In genomic region chr5:149964748-149965147, GRCm38 (mm10) we compare ENCODE assay signal across 8 mouse cellular contexts. TPM values are rescaled to one million over a fixed set of nuclear protein-coding genes. Genes with fewer than 3 reads are reported as not detected.
DNase-seq lines count a peak whose midpoint lies in the region; ATAC-seq and TF ChIP-seq lines count a peak whose summit lies in the region.
"Had no signal": no experiment of that assay in that cellular context is flagged by ENCODE, and none has a peak within 500 bp of the region (broad histone marks: within the 10 kb centered on the region; RNA-seq: fewer than 3 reads in every experiment).

No protein-coding gene starts in this region.

- no peaks in the 10 kb centered on the region for H3K9me3 ChIP-seq in forebrain, postnatal 0 days (ENCODE audit: low read length)
- no peaks in the 10 kb centered on the region for H3K9me3 ChIP-seq in limb, embryonic 11.5 days (ENCODE audit: control insufficient read depth, low read length)

- no peak for TF ChIP-seq CTCF in forebrain, postnatal 0 days (IDR thresholded peaks at IDR 0.05; ENCODE audit: low read depth)

- ATAC-seq in forebrain, postnatal 0 days: peak; percentile 76
- no peak for ATAC-seq in limb, embryonic 11.5 days (ENCODE audit: insufficient number of reproducible peaks, low FRiP score, low TSS enrichment, low read depth)

- no peak overlapping the region for H3K27ac ChIP-seq in forebrain, postnatal 0 days (ENCODE audit: low read depth, low read length)
- no peak overlapping the region for H3K27ac ChIP-seq in limb, embryonic 11.5 days (replicated peaks; ENCODE audit: low read depth, low read length)

- intact Hi-C loops in left cerebral cortex, postnatal 25 days (cut with DNase I): no loop called here

- DNase-seq in left cerebral cortex, postnatal 25 days (ENCODE audit: low spot score in 2 of 2): peak; percentile 45 to 60
- no peak for DNase-seq in left cerebral cortex, adult 11 months (ENCODE audit: low spot score)
- DNase-seq in forebrain, postnatal 0 days: peak; percentile 46
- DNase-seq in limb, embryonic 11.5 days (ENCODE audit: low spot score): peak; percentile 23
- peak; percentile 24 for DNase-seq in telencephalon, adult 2 months (ENCODE audit: low read depth, low spot score)
- no peak for DNase-seq in urinary bladder, postnatal 4 days (ENCODE audit: low spot score in 2 of 2)
- DNase-seq in gastrocnemius, postnatal 10 days: no peak

- no peaks in the 10 kb centered on the region for H3K27me3 ChIP-seq in forebrain, postnatal 0 days (ENCODE audit: insufficient read depth, low read length)
- no peaks in the 10 kb centered on the region for H3K27me3 ChIP-seq in limb, embryonic 11.5 days (ENCODE audit: control insufficient read depth, insufficient read depth, low read length)

- peak overlapping the region; percentile 9; the same call in 1 of the 2 replicates for H3K4me2 ChIP-seq in forebrain, postnatal 0 days (ENCODE audit: low read depth)
- peak overlapping the region; percentile 22; the same call in 1 of the 2 replicates for H3K4me2 ChIP-seq in limb, embryonic 11.5 days (ENCODE audit: low read depth, severe bottlenecking)

- WGBS in forebrain, postnatal 0 days: 6% methylated on average over 13 of the region's 13 CpGs
- 15% methylated on average over 13 of the region's 13 CpGs for WGBS in limb, embryonic 11.5 days

- H3K4me3 ChIP-seq in forebrain, postnatal 0 days (ENCODE audit: low read depth, low read length): no peak overlapping the region
- H3K4me3 ChIP-seq in limb, embryonic 11.5 days (ENCODE audit: low read depth, low read length): no peak overlapping the region

- H3K4me1 ChIP-seq in forebrain, postnatal 0 days (ENCODE audit: insufficient read depth): 0 out of 2 replicates have a peak, but pooled peaks cover 4% of the 10 kb centered on the region
- no peaks in the 10 kb centered on the region; the same call in 1 of the 2 replicates for H3K4me1 ChIP-seq in limb, embryonic 11.5 days (ENCODE audit: control insufficient read depth, insufficient read depth, low read length)

- H3K36me3 ChIP-seq in forebrain, postnatal 0 days (ENCODE audit: insufficient read depth): no peaks in the 10 kb centered on the region
- H3K36me3 ChIP-seq in limb, embryonic 11.5 days (ENCODE audit: control insufficient read depth, insufficient read depth, low read length): no peaks in the 10 kb centered on the region

- H3K9ac ChIP-seq in forebrain, postnatal 0 days: no peak overlapping the region
- no peak overlapping the region for H3K9ac ChIP-seq in limb, embryonic 11.5 days (ENCODE audit: low read length)

RNA-seq across cellular contexts. Expression of gene Rxfp2, which starts 53.7 kb away (rescaled TPM):
- total RNA-seq in left cerebral cortex, postnatal 25 days (2021): 1 to 10 TPM; 1.2 to 1.5 TPM
- total RNA-seq in forebrain, postnatal 0 days (2014; rRNA removed): 0.10 and 0.77 TPM in 2 replicates
- 0.19 and 0.21 TPM in 2 replicates for polyA plus RNA-seq in forebrain, postnatal 0 days (2015; fragmentation: Nextera tagmentation; extraction: Ambion mirVana)
- 1.8 and 2.0 TPM in 2 replicates for polyA plus RNA-seq in limb, embryonic 11.5 days (2014; fragmentation: Nextera tagmentation; extraction: Ambion mirVana)
- not detected for total RNA-seq in gastrocnemius, postnatal 10 days (2021)
- total RNA-seq: megakaryocyte, adult 5-6 weeks had no signal

Comparison
In these comparisons a context has a peak if more than half of its experiments do, and no peak if none do; other contexts are left out.
1. DNase-seq: peak in left cerebral cortex, postnatal 25 days (2 of 2), forebrain, postnatal 0 days (single experiment), limb, embryonic 11.5 days (single experiment) and telencephalon, adult 2 months (single experiment); none in left cerebral cortex, adult 11 months (single experiment), urinary bladder, postnatal 4 days (0 of 2) and gastrocnemius, postnatal 10 days (single experiment).